Mouse (Mus musculus) embryonic fibroblast, embryonic 13.5 days (primary cell): Measurements from ENCODE around the gene Haus4.

Source experiments
- CTCF ChIP-seq: IDR thresholded peaks from 2 replicates; pipeline ENCODE4 v1.5.1; 2011; ENCODE audit warnings: mild to moderate bottlenecking, control low read depth, low read length, moderate library complexity, borderline replicate concordance; ENCODE audit not compliant: insufficient read depth
- POLR2A ChIP-seq: IDR thresholded peaks from 2 replicates; pipeline ENCODE4 v1.6.1; 2011; ENCODE audit warnings: low read depth, mild to moderate bottlenecking, control low read depth, low read length, moderate library complexity

GRCm38 (mm10) chr14:54503092-54503491 is 51.3 kb downstream of the Haus4 start:
- no peak for TF ChIP-seq CTCF
- no peak for TF ChIP-seq POLR2A
